Mouse (Mus musculus) right cerebral cortex, postnatal 25 days (tissue): ENCODE measurements at regions not wholly inside any gene's neighbourhood (a gene's known extent, or its start where the extent isn't known, plus 50 kb on each side); places are given as distances from the start of the nearest gene placed in this dataset.

ENCODE experiments used
- DNase-seq: peaks from one replicate; pipeline ENCODE4 v3.0.0; 2022

DNA sequence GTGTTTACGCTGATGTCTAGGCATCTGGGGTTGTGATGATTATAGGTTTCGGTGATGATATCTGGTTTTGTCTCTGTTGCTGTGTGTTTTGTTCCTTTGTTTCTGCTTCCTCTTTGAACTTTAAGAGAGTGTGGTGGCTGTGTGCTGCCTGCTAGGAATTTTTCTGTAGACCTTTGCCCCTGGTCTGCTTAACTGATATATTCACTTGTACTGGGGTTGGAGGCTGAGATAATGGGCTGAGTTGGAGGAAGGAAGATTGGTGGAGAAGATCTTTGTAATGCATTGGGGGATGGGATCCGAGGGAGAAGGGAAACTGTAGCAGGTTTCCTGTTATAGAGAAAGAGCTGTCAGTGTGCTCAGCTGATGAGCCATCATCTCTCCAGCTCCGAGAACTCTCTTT is 55.8 kb downstream of the Mid1ip1 start:
- DNase-seq, result no peak

DNA sequence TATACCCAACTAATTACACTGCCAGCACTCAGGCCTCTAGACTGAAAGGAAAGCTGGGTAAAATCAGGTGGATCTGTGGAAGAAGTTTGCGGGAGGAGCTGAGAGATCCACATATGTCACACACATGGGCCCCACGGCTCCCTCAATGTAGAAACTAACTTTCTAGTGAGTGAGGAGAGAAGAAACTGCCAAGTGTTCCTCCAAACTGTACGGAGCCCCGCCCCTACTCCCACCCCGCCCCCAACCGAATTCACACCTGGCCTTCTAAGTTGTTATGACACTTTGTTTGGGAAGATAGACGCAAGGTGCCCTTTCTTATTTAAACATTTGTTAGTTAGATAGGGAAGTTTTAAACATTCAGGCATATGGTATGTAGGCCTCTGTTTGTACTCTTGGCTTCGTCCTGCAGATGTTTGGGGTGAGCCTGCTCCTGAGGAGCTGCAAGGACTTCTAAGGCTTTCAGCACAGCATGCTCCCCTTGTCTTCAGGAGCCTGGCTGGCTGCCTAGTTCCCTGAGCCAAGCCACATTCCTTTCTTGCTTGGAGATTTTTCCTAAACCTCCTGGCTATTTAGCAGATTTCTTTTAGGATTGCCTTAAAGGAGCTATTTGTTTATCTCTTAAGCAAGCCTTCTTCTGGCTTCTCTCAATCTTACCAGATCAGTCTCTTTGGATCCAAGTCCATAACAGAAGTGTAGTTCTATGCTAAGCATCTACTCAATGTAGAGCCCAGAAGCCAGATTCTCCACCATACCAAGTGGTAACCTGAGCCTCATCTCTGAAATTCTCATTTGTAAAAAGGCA is 61.1 kb downstream of the Mid1ip1 start:
- DNase-seq, result peak; percentile 19

DNA sequence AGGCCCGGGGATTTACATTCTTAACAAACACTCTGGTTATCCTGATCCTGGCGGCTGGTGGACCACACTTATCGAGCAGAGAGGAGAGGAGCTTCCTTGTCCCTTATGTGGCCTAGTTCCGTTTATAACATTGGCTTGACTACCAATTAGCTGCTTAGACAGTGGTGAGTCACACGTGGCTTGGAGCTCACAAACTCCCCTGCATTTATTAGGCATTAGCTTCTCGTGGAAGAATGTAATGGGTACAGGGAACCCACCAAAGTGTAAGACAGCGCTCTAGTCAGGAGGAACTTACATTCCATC is 61.7 kb downstream of the Mid1ip1 start:
- no peak for DNase-seq

DNA sequence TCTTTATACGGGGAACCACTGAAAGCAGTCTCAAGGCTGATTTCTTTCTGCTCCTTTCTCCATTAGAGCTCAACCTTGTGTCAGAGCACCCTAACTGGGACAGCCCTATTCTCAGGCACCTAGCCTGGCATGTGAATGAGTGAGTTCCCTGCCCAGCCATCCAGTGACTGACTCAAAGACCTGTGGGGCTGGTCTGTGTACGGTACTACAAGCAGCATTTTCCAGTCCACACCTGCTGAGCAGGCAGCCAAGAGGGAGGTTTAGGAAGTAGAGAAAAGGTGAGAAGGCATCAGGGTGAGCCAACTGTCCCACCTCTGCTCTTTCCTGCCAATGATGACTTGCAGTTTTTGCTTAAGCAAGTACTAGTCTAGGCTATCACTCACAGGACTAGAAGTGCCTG is 63.2 kb downstream of the Mid1ip1 start:
- no peak for DNase-seq

DNA sequence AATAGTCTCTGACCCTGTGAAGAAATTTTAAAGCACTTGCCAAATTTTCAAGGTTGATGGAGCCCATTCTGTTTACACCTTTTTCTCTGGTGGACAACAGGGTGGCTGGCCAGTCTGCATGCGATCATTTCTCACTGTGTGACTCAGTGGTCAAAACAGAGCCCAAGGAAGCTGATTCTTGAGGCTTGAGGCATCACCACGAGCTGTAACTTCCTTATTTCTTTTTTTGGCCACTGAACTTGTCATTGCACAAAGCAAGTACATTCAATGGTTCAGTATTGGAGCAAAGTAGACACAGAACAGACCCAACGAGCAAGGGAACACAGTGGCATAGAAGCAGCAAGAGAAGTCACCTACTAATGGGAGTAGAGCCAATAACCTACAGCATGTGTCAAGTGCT is 71.5 kb downstream of the Mid1ip1 start:
- DNase-seq, result no peak

DNA sequence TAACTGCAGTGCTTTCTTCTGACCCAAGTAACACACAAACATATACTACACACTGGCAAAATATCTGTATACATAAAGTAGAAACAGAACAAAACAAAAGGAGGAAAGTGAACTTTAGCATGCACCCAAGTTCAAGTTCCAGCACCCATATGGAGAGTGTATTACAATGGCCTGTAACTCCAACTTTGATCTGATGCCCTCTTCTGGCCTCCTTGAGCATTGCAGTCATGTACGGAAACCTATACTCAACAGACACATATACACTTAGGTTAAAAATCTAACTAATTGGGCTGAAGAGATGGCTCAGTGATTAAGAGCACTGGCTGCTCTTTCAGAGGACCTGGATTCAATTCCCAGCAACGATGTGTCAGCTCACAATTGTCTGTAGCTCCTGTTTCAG is 72.2 kb downstream of the Mid1ip1 start:
- DNase-seq, result no peak

DNA sequence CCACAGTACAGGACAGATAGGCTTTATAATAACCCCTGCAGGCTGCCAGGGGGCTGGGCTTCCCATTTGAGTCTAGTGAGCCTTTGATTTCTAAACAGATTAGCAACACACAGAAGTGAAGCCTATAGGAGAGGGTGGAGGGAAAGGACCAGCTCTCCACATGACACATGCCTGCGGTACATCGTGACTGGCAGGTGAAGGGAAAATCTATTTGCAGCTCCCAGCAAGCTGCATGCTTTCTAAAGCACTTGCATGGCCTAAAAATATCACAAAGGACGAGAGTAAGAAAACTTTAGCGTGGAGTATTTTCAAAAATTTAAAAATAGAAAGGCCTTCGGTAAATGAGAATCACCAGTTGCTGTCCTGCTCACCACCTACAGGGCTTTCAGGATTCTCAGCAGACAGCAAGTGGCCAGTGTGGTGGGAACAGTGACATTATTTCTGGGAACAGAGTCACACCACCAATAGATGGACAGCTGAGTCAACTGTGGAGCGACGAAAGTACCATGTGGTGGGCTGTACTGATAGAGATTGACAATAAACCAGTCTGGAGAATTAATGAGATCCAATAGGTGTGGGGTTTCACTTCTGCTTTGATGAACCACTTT is 105.6 kb downstream of the Mid1ip1 start:
- no peak for DNase-seq

DNA sequence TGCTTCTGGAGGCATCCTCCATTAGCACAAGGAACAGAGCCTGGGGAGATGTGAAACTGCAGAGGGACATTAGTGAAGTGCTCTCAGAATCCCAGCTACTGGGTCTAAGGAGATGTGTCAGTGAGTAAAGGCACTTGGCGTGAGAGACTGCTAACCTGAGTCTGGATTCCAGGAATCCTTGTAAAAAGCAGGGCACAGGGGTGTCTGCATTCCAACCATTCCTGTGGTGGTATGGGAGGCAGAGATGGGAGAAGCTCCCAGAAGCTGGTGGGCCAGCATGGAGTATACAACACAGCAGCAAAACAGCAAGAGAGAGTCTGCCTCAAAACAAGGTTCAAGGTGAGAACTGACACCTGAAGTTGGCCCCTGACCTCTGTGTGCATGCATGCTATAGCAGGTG is 118.9 kb downstream of the Mid1ip1 start:
- no peak for DNase-seq

DNA sequence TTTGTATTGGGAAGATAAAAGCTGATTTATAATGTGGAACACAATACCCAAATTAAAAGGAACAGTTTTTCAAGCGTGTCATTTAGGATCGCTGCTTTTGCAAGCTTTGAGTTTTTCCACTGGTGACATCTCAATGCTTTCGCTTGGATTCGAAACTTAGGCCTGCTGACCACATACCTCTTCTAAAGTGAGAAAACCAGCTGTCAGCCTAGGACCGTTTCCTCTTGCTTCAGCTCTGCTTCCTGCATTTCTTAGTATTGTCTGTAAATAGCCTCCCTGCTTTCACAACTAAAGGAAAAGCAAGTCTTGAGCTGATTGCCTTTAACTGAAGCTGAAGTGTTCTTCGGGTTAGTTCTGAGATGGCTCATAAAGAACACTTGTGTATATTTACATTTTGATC is 142.3 kb downstream of the Mid1ip1 start:
- DNase-seq, result no peak

DNA sequence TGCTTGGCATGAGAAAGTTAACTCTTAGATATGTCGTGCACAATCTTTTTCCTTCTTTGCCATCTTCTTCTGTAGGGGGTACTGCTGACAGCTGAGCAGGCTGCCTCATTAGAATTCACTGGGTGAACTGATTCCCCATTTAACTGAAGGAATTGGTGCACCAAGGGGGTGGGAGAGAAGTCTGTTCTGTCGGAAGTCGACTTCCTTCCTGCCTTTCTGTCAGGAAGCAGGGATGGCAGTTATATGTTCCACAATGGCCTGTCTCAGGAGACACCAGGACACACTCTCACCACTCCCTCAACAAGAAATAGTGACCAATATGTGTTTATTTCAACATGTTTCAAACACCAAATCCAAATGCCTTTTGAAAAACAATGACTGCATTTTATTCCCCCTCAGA is 142.9 kb downstream of the Mid1ip1 start:
- DNase-seq, result no peak

DNA sequence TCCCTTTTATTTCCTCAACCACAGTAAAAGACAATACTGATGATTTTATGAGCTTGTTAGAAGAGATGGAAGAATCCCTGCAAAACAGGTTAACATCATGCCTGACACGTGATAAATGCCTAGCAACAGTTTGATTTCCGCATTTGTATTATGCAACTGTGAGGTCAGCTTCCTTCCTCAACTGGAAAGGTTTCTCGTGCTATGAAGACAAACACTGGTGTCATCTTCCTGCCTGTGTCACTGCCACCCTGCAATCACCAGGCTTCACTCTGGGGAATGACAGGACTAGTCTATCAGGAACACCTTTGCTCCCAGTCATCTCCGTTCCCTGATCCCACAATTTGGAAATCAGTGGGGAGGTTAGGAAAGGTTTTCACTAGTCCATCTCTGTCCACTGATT is 156.8 kb downstream of the Mid1ip1 start:
- no peak for DNase-seq

DNA sequence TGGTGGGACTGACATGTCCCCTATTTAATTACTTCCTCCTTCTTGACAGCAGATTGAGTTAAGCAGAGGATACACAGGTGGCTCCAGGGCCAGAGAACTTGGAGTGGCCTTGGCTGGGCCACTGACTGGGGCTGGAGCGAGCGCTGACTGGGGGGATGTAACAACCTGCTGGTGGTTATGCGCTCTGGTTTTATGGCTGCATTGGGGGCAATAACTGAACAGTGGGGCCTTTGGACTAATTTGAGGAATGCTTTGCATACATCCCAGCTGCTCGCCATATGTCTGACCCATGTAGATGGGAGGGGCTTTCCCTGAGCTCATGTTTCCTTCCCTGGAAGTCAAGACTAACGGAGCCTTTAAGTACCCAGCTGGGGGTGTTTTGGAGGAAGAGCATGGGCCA is 163.0 kb downstream of the Mid1ip1 start:
- DNase-seq, result no peak

DNA sequence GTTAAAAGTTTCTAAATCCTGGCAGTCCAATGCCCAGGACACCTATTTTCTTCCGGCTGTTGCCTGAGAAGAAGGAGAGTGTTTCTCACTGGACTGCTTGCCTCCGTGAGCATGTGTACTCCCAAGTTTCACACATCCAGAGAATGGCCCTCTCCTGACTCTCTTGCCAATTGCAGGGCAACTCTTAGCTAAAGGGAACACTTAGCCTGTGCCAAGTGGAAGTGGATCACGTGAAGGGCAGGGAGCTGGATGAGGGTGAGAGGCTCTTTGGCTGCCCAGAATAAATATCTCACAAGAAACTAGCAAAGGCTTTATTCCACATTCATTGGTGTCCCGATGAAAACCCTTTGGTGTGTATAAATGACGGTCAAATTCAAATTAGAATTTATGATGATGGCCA is 164.1 kb downstream of the Mid1ip1 start:
- DNase-seq, result no peak

DNA sequence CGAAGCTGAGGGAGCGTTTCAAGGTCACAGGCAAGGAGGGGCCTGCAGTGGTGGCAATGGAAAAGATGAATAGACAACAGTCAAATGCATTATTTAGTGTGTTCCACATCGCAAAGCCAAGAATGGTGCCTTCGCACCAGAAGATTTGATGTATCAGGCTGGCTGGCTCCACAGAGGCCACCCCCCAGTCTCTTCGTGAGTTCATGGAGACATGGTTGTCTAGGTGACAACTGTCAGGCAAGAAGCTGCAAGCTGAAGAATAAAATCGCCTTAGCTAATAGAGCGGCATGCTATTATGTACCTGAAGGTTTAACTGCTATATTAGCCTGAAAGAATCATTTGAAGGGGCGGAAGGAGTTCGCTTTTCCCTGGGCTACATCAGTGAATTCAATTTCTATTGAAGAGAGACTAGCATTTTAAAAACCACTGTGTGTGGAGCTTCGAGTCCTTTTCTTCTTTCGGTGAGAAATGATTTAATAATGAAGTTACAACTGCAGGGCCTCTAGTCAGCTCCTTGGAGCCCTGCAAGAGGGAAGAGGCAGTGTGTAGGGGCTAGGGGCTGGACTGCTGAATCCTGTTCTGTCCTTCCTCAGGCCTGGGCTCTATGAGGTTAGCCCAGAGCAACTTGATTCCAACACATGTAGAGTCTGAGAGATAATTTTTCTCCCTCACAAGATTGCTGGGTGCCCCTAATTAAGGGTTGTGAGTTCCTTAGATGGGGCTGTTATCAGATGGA is 169.1 kb downstream of the Mid1ip1 start:
- no peak for DNase-seq

DNA sequence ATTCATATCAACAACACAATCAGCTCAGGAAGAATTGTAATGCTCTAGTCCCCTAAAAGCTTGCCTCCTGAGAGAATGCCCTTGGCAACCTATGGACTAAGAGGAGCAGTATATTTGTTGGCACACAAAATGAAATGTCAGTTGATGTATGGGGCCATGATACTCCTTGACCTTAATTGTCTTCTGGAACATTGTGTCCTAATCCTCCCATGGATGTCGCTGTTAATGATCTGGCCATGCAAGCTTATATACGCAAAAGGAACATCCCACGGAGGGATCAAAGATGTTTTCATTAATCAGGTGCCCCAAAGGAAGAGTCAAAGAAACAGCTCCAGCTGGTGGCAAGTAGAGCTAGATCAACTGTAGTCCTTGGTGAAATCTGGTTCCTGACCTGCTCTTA is 178.0 kb downstream of the Mid1ip1 start:
- no peak for DNase-seq

DNA sequence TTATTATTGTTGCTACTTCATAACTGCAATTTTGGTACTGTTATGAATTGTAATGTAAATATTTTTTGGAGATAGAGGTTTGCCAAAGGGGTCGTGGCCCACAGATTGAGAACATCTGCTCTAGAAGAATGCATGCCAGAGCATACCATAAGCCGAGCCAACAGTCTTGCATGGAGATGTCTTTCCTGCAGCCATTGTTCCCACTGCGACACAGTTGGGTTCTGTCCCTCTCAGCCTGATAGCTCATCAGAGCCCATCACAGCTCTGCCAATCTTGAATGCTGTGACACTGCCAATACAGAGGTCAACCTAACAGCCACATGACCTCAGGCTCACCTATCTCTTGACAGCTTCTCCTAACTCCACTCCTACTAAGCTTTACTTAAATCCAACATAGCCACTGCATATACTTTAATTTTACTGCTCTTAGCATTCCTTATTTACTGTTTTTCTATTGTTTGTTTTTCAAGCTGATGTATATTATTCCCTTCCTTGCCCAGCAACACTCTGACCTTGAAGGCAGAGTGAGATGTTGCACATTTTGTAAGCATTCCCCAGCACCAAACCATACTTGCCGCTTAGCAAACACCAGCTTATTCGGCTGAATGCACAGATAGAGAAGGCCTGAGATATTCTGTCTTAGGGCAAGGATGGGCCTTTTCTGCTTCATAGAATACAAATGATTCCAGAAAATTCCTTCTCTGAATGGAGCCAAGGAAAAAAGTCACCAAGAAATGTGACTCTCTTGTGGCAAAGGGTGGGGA is 181.6 kb downstream of the Mid1ip1 start:
- no peak for DNase-seq

DNA sequence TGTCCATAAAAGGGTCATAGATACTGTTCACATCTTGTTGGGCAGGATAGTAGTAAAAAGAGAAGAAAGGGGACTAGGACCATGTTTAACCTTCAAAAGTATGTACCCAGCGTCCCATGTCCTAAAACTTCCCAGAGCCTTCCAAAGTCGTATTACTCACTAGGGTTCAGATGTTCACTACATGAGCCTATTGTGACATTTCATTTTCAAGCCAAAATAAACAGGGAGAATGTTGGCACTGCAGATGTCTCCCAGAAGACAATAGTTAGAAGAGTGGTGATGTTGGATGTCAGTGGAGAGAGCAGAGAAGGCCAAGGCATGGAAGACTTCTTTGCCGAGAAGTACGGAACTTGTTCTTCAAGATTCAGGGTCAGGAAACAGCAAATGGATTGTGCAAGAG is 187.9 kb downstream of the Mid1ip1 start:
- no peak for DNase-seq

DNA sequence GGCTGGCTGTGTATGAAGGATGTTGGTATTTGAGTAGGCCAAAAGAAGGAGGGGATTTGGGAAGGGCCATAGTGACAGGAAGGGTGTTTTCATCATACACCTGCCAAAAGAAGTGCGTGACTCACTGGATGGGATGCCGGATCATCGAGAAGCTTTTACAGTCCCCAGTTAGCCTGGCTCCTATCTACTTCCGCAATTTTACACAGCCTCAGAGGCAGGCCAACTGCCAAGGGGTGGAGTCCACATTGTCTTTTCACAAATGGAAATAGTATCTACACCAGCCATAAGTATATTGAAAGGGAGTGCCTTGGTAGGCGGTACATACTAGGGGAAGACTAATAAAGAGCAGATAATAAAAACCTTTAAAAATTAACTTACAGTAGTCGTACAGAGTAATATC is 189.3 kb downstream of the Mid1ip1 start:
- DNase-seq, result no peak

DNA sequence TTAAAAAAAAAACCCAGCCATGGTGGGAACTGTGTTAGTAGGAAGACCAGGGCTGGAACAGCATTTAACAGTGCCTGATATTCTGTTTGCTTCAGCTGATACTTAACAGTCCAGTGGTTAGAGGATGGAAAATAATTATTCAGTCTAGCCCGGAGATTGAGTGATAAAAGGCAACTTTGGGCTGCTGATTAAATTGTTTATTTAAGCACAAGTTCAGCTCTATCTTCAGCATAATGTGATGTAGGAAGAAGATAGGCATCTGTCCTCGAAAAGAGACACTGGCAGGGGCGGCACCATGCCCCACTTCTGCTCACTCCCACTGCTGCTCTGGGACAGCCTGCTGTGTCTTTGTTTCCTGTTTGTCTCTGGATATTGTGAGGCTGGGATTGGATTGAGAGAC is 190.1 kb downstream of the Mid1ip1 start:
- DNase-seq, result no peak

DNA sequence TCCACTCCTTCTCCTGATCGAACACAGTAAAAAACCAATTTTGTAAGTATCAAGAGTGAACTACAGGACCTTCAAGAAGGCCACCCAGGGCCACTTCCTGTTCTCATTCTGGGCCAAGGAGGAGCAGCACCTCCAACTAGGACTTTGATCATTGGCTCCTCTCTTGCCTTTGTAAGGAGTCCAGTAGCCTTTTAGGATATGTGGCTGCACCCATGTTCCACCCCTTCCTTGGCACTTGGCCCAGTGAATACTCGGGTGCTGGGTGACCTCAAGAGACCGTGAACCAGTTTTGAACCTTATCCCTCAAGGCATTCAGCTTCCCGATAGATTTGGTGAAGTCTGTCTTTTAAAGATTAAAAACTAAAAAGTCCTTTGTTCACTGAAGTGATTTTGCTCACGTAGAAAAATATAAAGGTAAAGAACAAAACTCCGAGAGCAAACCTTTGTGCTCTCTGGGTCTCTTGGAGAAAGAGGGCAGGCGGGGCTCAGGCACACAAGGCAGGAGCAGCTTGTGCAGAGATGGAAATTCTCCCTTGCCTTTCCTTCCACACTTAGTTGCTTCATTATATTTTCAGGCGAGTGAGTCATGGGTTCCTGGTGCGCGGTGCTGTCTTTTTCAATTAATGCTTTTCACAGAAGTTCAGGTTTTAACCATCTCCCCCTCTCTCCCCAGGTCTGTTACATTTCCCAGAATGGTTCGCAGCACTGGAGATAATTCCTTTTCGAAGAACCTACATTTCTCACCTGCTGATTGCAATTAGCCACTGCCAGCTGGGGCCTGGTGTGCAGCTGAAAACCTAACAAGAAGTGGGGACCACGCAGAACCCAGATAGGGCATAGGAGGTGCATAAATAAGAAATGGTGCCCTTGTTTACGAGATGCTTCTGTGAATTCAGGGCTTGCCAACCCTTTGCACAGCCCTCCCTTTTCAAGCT is 196.6 kb downstream of the Mid1ip1 start:
- peak; percentile 4 for DNase-seq
